Mouse (Mus musculus) lung, embryonic 14.5 days (tissue): ENCODE results near the gene Pygb. TPM values are rescaled to one million over a fixed set of nuclear protein-coding genes. Genes with fewer than 3 reads are reported as not detected.
A peak's percentile ranks its signal among the peaks of the same experiment; 100 is the strongest.

Source experiments
- ATAC-seq: fragments of 200-750 bp; cut with Nextera tagmentation; 2 replicates; pipeline ENCODE4 v1.8.0; 2017; ENCODE audit warnings: mild to moderate bottlenecking, moderate TSS enrichment, moderate library complexity; ENCODE audit not compliant: insufficient read depth
- DNase-seq: peaks from one replicate; pipeline ENCODE4 v3.0.0-alpha.2; 2015
- H3K27ac ChIP-seq: fragments of 300-500 bp; sonication (generic); 2 replicates; pipeline ENCODE4 v1.5.1; 2014; ENCODE audit warnings: low read depth, mild to moderate bottlenecking, moderate library complexity
- H3K27me3 ChIP-seq: fragments of 300-500 bp; sonication (generic); 2 replicates; pipeline ENCODE4 v1.6.1; 2014; ENCODE audit warnings: low read length, control low read depth; ENCODE audit not compliant: insufficient read depth
- H3K36me3 ChIP-seq: fragments of 300-500 bp; sonication (generic); 2 replicates; pipeline ENCODE4 v1.6.1; 2014; ENCODE audit warnings: control low read depth; ENCODE audit not compliant: insufficient read depth
- H3K4me1 ChIP-seq: fragments of 300-500 bp; sonication (generic); 2 replicates; pipeline ENCODE4 v1.6.1; 2014; ENCODE audit warnings: antibody characterized with exemption, control low read depth; ENCODE audit not compliant: insufficient read depth
- H3K4me2 ChIP-seq: fragments of 300-500 bp; sonication (generic); 2 replicates; pipeline ENCODE4 v1.6.1; 2014; ENCODE audit warnings: mild to moderate bottlenecking
- H3K4me3 ChIP-seq: fragments of 300-500 bp; sonication (generic); 2 replicates; pipeline ENCODE4 v1.5.1; 2014; ENCODE audit warnings: low read depth, low read length
- H3K9ac ChIP-seq: fragments of 300-500 bp; sonication (generic); 2 replicates; pipeline ENCODE4 v1.6.1; 2014
- H3K9me3 ChIP-seq: fragments of 300-500 bp; sonication (generic); 2 replicates; pipeline ENCODE4 v1.6.1; 2016; ENCODE audit warnings: low read depth, low read length, control low read depth
- CTCF ChIP-seq: IDR thresholded peaks from 2 replicates; pipeline ENCODE4 v1.5.1; 2016; ENCODE audit warnings: antibody characterized with exemption, low read depth
- WGBS: fragments of 180-500 bp; shearing (Covaris S2); extraction: QIAGEN DNeasy Blood & Tissue Kit; methylation state at CpG from one replicate; pipeline ENCODE4 v1.1.7; 2014; 5-methylcytosine and 5-hydroxymethylcytosine counted together
- polyA plus RNA-seq: library from polyadenylated mRNA; unstranded; fragments of >200 nt; fragmentation: Nextera tagmentation; extraction: Ambion mirVana; gene quantifications from 2 replicates; pipeline ENCODE4 v1.2.1, GENCODE M21; 2014

Pygb gene
- 52.6 and 58.3 TPM in 2 replicates for polyA plus RNA-seq

DNA sequence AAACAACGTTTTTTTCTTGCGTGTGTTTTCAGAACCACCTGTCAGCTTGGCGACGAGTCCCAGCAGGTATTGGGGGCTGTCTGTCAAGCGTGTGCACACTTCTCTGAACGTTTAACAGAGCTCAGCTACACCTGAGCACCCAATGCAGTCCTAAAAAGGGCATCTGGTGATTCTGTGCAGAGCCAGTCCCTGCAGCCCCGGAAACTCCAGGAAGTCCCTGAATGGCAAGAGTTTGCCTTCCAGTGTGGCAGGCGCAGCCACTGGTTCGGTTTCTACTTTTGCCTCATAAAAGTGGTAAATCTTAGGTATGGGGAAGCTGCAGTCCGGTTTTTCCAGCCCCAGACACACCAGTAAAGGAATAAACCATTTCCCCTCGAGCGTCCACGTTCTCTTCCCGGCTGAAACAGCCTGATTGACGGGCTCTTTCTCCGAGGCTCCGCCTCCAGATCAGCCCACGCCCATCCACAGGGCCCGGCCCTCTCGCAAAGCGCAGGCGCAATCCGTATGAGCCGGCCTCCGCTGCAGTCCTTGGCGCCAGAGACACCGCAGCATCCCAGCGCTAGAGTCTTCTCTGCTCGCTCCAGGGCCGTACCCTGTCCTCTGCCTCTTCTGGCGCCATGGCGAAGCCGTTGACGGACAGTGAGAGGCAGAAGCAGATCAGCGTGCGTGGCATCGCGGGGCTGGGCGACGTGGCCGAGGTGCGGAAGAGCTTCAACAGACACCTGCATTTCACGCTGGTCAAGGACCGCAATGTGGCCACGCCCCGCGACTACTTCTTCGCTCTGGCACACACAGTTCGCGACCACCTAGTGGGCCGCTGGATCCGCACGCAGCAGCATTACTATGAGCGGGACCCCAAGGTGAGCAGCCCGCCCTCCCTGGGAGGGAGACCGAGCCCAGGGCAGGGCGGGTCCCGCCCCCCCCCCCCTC lies at the start of gene Pygb:
Gene Pygb, plus strand, starts transcription at position 485 of the 930 bp plus-strand sequence.
- Histone ChIP-seq H3K27ac (peak within 1 kb of the TSS; percentile 69; the same call in 1 of the 2 replicates), H3K4me3 (peak within 1 kb of the TSS; percentile 68), H3K4me2 (peak within 1 kb of the TSS; percentile 80), H3K27me3 (no peaks in the 10 kb centered on the region), H3K4me1 (no peaks in the 10 kb centered on the region; the same call in 1 of the 2 replicates), H3K36me3 (peaks cover 3% of the 10 kb centered on the region; the same call in 1 of the 2 replicates), H3K9ac (peak within 1 kb of the TSS; percentile 65), H3K9me3 (no peaks in the 10 kb centered on the region)
- ATAC-seq (peak; percentile 96), DNase-seq (peak; percentile 96)
- TF ChIP-seq CTCF, result peak; percentile 10; the same call in 1 of the 2 replicates
- 1% methylated on average over 55 of the region's 58 CpGs for WGBS

DNA sequence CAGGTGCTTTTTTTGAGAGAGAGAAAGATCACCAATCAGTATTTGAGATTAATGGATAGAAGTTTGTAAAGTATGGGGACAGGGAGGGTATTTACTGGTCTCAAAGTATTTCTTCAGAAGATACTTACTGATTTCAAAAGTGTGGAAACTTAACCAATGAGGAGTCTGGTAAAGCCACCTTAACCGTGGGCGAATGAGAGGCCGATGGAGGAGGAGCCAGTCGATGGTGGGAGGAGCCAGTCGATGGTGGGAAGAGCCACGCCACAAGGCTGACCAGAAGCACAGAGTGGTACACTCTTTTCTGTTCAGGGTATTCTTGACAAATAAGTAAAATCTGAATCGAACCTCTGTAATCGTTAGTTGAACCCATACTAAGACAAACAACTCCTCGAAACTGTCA lies 48.7 kb upstream of the Pygb start:
- 73% methylated on average over 9 of the region's 9 CpGs for WGBS
- ATAC-seq, result no peak

GRCm38 (mm10) chr2:150740145-150740841 lies 46.2 kb upstream of the Pygb start:
- Histone ChIP-seq H3K4me1 (no peaks in the 10 kb centered on the region), H3K4me2 (no peak overlapping the region), H3K9ac (no peak overlapping the region), H3K27me3 (no peaks in the 10 kb centered on the region), H3K4me3 (no peak overlapping the region), H3K36me3 (no peaks in the 10 kb centered on the region), H3K9me3 (no peaks in the 10 kb centered on the region), H3K27ac (no peak overlapping the region)
- no peak for DNase-seq
- 56% methylated on average over 10 of the region's 10 CpGs for WGBS
- no peak for ATAC-seq
- TF ChIP-seq CTCF, result no peak

More for the DNA sequence above, 48.7 kb upstream of the Pygb start:
- no peaks in the 10 kb centered on the region for H3K27me3 ChIP-seq
- no peak overlapping the region for H3K27ac ChIP-seq
- H3K9ac ChIP-seq, result no peak overlapping the region
- no peaks in the 10 kb centered on the region for H3K4me1 ChIP-seq
- H3K36me3 ChIP-seq, result no peaks in the 10 kb centered on the region
- H3K4me3 ChIP-seq, result no peak overlapping the region
- no peak for TF ChIP-seq CTCF
- no peak overlapping the region for H3K4me2 ChIP-seq
- DNase-seq, result no peak
- no peaks in the 10 kb centered on the region for H3K9me3 ChIP-seq

DNA sequence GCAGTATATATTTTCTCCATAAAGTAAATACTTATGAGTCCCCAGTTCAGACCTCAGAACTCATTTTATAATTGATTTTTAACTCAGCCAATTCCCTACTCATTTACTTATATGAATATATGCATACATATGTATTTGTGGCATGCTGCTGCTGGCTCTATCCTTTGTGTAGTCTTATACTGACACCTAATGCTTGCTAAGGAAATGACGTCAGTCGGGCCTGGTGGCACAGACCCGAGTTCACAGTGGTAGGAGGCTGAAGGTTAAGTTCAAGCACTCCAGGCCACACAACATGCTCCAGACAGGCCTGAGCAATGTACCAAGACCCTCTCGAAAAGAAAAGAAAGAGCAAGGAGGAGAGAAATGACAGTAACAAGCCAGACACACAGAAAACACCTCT lies 45.1 kb upstream of the Pygb start:
- Histone ChIP-seq H3K4me1 (no peaks in the 10 kb centered on the region), H3K9ac (no peak overlapping the region), H3K4me3 (no peak overlapping the region), H3K9me3 (no peaks in the 10 kb centered on the region), H3K27me3 (no peaks in the 10 kb centered on the region), H3K36me3 (no peaks in the 10 kb centered on the region), H3K27ac (no peak overlapping the region), H3K4me2 (no peak overlapping the region)
- 0 out of 2 replicates have a peak, but pooled peaks have one; percentile 17 for TF ChIP-seq CTCF
- ATAC-seq, result peak; percentile 43; the same call in 1 of the 2 replicates
- 57% methylated on average over 4 of the region's 4 CpGs for WGBS
- peak; percentile 40 for DNase-seq

- DNase-seq (no peak), ATAC-seq (no peak)
- H3K27me3 ChIP-seq, result no peaks in the 10 kb centered on the region
- peaks cover 5% of the 10 kb centered on the region; the same call in 1 of the 2 replicates for H3K4me1 ChIP-seq
- H3K4me2 ChIP-seq, result no peak overlapping the region
- no peaks in the 10 kb centered on the region for H3K36me3 ChIP-seq
- no peaks in the 10 kb centered on the region for H3K9me3 ChIP-seq
- H3K4me3 ChIP-seq, result no peak overlapping the region
- no peak overlapping the region for H3K27ac ChIP-seq
- 66% methylated on average over 7 of the region's 7 CpGs for WGBS
- TF ChIP-seq CTCF, result no peak
- H3K9ac ChIP-seq, result no peak overlapping the region
Measured at GRCm38 (mm10) chr2:150745016-150745415, 41.5 kb upstream of the Pygb start.

DNA sequence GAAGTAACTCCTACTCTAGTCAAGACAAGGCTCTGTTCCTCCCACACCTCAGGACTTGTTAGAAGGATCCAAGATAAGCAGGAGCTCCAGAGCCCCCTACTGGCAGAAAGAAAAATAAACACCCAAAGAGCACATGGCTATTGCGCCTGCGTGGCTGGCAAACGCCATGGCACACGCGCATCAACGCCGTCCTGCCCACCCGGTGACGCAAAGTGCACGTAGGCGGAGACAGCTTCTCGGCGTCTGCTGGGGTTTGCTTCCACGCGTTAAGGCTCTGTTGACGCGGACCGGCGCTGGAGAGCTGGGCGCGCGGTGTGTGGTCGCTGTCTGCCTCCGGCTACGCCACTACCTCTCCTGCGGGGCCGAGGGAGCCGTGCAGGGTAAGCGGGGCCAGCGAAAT lies 37.7 kb upstream of the Pygb start, which contains the start of gene Entpd6:
Gene Entpd6, plus strand, starts transcription at position 189 of the 400 bp plus-strand sequence.
- TF ChIP-seq CTCF, result peak; percentile 88
- WGBS, result under 1% methylated on average over 30 of the region's 30 CpGs
- peak; percentile 98 for ATAC-seq
- Histone ChIP-seq H3K36me3 (peaks cover 8% of the 10 kb centered on the region; the same call in 1 of the 2 replicates), H3K4me1 (peaks cover 10% of the 10 kb centered on the region; the same call in 1 of the 2 replicates), H3K27ac (peak within 1 kb of the TSS; percentile 85), H3K9ac (peak within 1 kb of the TSS; percentile 70), H3K4me3 (peak within 1 kb of the TSS; percentile 68), H3K4me2 (peak within 1 kb of the TSS; percentile 97), H3K27me3 (no peaks in the 10 kb centered on the region), H3K9me3 (no peaks in the 10 kb centered on the region)
- peak; percentile 98 for DNase-seq
